Mouse (Mus musculus) neural tube, embryonic 11.5 days (tissue): Measurements from ENCODE around the gene Sccpdh. TPM values are rescaled to one million over a fixed set of nuclear protein-coding genes. Genes with fewer than 3 reads are reported as not detected.
"Not testable (repeated sequence)": the region's sequence is repeated elsewhere in the genome, so short reads cannot be mapped to it uniquely, and the experiment has no call there.

Experiments
- ATAC-seq: fragments of 200-750 bp; cut with Nextera tagmentation; 2 replicates; pipeline ENCODE4 v1.8.0; 2017; ENCODE audit warnings: moderate number of reproducible peaks, mild to moderate bottlenecking, moderate TSS enrichment, moderate library complexity; ENCODE audit not compliant: insufficient read depth, low FRiP score, low TSS enrichment
- DNase-seq: peaks from one replicate; pipeline ENCODE4 v3.0.0-alpha.2; 2015; ENCODE audit warnings: low spot score
- H3K27ac ChIP-seq: fragments of 300-500 bp; sonication (generic); 2 replicates; pipeline ENCODE4 v1.5.1; 2014; ENCODE audit warnings: low read depth, mild to moderate bottlenecking, low read length
- H3K27me3 ChIP-seq: fragments of 300-500 bp; sonication (generic); 2 replicates; pipeline ENCODE4 v1.6.1; 2014; ENCODE audit warnings: mild to moderate bottlenecking, low read length, mixed read lengths; ENCODE audit not compliant: control insufficient read depth, insufficient read depth
- H3K36me3 ChIP-seq: fragments of 300-500 bp; sonication (generic); 2 replicates; pipeline ENCODE4 v1.6.1; 2014; ENCODE audit warnings: mild to moderate bottlenecking, low read length, moderate library complexity, mixed read lengths; ENCODE audit not compliant: control insufficient read depth, insufficient read depth
- H3K4me1 ChIP-seq: fragments of 300-500 bp; sonication (generic); 2 replicates; pipeline ENCODE4 v1.6.1; 2014; ENCODE audit warnings: low read length, mixed read lengths; ENCODE audit not compliant: control insufficient read depth, insufficient read depth
- H3K4me2 ChIP-seq: fragments of 300-500 bp; sonication (generic); 2 replicates; pipeline ENCODE4 v1.6.1; 2014; ENCODE audit warnings: low read depth, mild to moderate bottlenecking, moderate library complexity
- H3K4me3 ChIP-seq: fragments of 300-500 bp; sonication (generic); 2 replicates; pipeline ENCODE4 v1.5.1; 2014; ENCODE audit warnings: low read depth, low read length
- H3K9ac ChIP-seq: fragments of 300-500 bp; sonication (generic); 2 replicates; pipeline ENCODE4 v1.6.1; 2014; ENCODE audit warnings: mild to moderate bottlenecking, low read length
- H3K9me3 ChIP-seq: fragments of 300-500 bp; sonication (generic); 2 replicates; pipeline ENCODE4 v1.6.1; 2016; ENCODE audit warnings: low read length; ENCODE audit not compliant: control insufficient read depth
- WGBS: fragments of 180-500 bp; shearing (Covaris S2); extraction: QIAGEN DNeasy Blood & Tissue Kit; methylation state at CpG from one replicate; pipeline ENCODE4 v1.1.7; 2014; 5-methylcytosine and 5-hydroxymethylcytosine counted together
- polyA plus RNA-seq: library from polyadenylated mRNA; unstranded; fragments of >200 nt; fragmentation: Nextera tagmentation; extraction: Ambion mirVana; gene quantifications from 2 replicates; pipeline ENCODE4 v1.2.1, GENCODE M21; 2014

Gene Sccpdh
- polyA plus RNA-seq, 1 experiment from 2014 or later, result 114 TPM

GRCm38 (mm10) chr1:179682753-179683152 lies 14.7 kb downstream of the Sccpdh start:
- H3K4me1 ChIP-seq, H3K4me3 ChIP-seq, H3K36me3 ChIP-seq, H3K9me3 ChIP-seq, H3K27me3 ChIP-seq, H3K27ac ChIP-seq, DNase-seq, H3K4me2 ChIP-seq, H3K9ac ChIP-seq, ATAC-seq: not testable (repeated sequence)
- 90% methylated on average over 9 of the region's 10 CpGs for WGBS

GRCm38 (mm10) chr1:179686348-179686747 lies 18.3 kb downstream of the Sccpdh start:
- WGBS, result 93% methylated on average over 6 of the region's 6 CpGs
- ATAC-seq (no peak), DNase-seq (no peak)
- no peak overlapping the region for H3K27ac ChIP-seq
- H3K4me1 ChIP-seq, result no peaks in the 10 kb centered on the region
- no peak overlapping the region for H3K9ac ChIP-seq
- H3K27me3 ChIP-seq, result no peaks in the 10 kb centered on the region
- H3K4me3 ChIP-seq, result no peak overlapping the region
- H3K36me3 ChIP-seq, result peaks cover 6% of the 10 kb centered on the region
- no peaks in the 10 kb centered on the region for H3K9me3 ChIP-seq
- H3K4me2 ChIP-seq, result no peak overlapping the region

DNA sequence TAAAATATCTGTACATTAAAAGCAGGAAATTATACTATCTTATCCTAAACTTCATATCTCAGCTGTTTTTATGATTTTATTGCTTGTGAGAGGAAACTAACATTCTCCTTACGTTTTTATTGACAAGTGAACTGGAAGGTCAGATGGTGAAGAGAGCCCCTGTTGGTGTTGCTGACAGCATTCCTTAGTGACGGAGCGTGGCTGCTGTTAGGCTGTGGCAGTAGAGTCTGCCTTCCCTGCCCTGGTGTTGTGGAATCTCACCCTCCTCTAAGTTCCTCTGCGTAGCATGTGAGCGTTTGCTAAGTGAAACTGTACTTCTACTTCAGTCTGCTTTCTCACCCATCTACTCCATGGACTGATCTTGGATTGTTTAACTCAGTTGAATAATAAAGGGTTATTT lies 18.8 kb downstream of the Sccpdh start:
- WGBS, result 82% methylated on average over 5 of the region's 5 CpGs
- Histone ChIP-seq H3K4me2 (no peak overlapping the region), H3K4me3 (no peak overlapping the region), H3K4me1 (no peaks in the 10 kb centered on the region), H3K36me3 (peaks cover 6% of the 10 kb centered on the region), H3K27me3 (no peaks in the 10 kb centered on the region), H3K9me3 (no peaks in the 10 kb centered on the region), H3K9ac (no peak overlapping the region), H3K27ac (no peak overlapping the region)
- no peak for DNase-seq
- ATAC-seq, result no peak

DNA sequence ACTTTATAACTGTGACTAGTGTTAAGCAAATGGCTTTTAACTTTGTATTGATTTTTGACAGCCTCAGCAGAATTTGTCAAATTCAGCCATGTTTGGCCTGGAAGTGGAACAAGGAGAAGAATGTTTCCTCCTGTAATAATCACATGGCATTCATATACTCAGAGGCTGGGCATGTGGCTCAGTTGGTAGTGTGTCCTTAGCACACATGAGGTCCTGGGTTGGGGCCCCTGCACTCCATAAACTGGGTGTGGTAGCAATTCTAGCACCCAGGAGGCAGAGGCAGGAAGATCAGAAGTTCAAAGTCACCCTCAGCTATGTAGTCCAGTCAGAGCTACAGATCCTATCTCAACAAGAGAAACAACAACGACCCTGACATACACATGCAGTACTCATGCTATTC lies 19.3 kb downstream of the Sccpdh start:
- peaks cover 6% of the 10 kb centered on the region for H3K36me3 ChIP-seq
- no peak overlapping the region for H3K27ac ChIP-seq
- H3K4me1 ChIP-seq, result no peaks in the 10 kb centered on the region
- H3K4me2 ChIP-seq, result no peak overlapping the region
- no peaks in the 10 kb centered on the region for H3K9me3 ChIP-seq
- no peak overlapping the region for H3K9ac ChIP-seq
- ATAC-seq (no peak), DNase-seq (no peak)
- WGBS, result 97% methylated on average over 1 of the region's 1 CpGs
- H3K27me3 ChIP-seq, result no peaks in the 10 kb centered on the region
- no peak overlapping the region for H3K4me3 ChIP-seq

GRCm38 (mm10) chr1:179687966-179688365 lies 20.0 kb downstream of the Sccpdh start:
- H3K9me3 ChIP-seq, result no peaks in the 10 kb centered on the region
- DNase-seq (no peak), ATAC-seq (no peak)
- 91% methylated on average over 3 of the region's 3 CpGs for WGBS
- H3K36me3 ChIP-seq, result peaks cover 6% of the 10 kb centered on the region
- no peaks in the 10 kb centered on the region for H3K27me3 ChIP-seq
- no peak overlapping the region for H3K9ac ChIP-seq
- no peak overlapping the region for H3K4me3 ChIP-seq
- H3K4me2 ChIP-seq, result no peak overlapping the region
- H3K4me1 ChIP-seq, result no peaks in the 10 kb centered on the region
- H3K27ac ChIP-seq, result no peak overlapping the region

DNA sequence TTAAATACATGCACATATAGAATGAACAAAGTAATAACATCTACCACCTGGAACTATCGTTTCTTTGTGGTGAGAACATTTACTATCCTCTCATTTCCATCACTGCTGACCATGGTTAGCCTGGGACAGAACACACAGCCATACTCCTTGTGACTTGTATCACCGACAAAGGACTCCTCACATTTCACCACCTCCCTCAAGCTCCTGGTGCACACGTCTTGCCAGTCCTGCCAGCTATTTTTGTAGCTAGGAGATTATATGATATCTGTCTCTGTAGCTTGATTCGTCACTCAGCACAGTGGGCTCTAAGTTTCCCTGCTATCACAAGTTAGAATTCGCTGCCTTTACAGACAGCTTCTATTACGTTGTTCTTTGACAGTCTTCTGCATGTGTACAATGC lies 20.4 kb downstream of the Sccpdh start:
- no peaks in the 10 kb centered on the region for H3K9me3 ChIP-seq
- H3K4me3 ChIP-seq, result no peak overlapping the region
- H3K4me1 ChIP-seq, result no peaks in the 10 kb centered on the region
- no peak overlapping the region for H3K27ac ChIP-seq
- ATAC-seq (no peak), DNase-seq (no peak)
- H3K9ac ChIP-seq, result no peak overlapping the region
- WGBS, result 86% methylated on average over 6 of the region's 6 CpGs
- H3K36me3 ChIP-seq, result peaks cover 6% of the 10 kb centered on the region
- no peak overlapping the region for H3K4me2 ChIP-seq
- no peaks in the 10 kb centered on the region for H3K27me3 ChIP-seq

DNA sequence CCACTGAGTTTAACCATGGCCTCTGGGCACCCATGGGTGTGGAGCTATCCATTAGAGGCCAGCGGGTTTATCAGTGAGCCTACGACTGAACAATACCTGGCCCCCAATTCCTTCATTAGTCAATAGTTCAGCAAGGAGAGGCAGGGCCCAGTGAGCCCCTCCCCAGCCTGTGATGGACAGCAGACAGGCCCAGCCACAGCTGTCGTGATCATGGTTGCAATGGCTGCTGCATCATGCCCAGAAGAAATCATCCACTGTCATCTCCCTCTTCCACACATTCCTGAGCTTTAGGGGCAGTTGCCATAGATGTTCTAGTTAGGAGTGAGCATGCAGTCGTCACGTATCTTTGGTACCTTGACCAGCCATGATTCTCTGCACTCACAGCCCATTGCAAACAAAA lies 20.9 kb downstream of the Sccpdh start:
- no peak for DNase-seq
- H3K36me3 ChIP-seq, result peaks cover 6% of the 10 kb centered on the region
- WGBS, result 81% methylated on average over 5 of the region's 5 CpGs
- H3K9me3 ChIP-seq, result no peaks in the 10 kb centered on the region
- H3K27me3 ChIP-seq, result no peaks in the 10 kb centered on the region
- H3K9ac ChIP-seq, result no peak overlapping the region
- no peak for ATAC-seq
- H3K4me1 ChIP-seq, result no peaks in the 10 kb centered on the region
- no peak overlapping the region for H3K4me3 ChIP-seq
- H3K4me2 ChIP-seq, result no peak overlapping the region
- H3K27ac ChIP-seq, result no peak overlapping the region

DNA sequence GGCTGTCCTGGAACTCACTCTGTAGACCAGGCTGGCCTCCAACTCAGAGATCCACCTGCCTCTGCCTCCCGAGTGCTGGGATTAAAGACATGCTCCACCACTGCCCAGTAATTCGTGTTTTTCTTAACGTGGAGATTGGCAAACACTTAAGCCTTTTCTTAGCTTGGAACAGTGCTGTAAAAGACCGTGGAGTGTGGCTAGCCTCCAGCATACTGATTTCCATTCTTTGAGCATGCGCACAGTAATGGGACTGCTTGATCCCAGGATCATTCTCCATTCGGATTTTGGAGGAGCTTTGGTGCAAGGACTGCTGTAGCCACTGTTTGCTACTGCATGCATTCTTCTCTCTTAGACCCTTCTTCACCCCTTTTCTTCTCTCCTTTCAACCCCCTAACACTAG lies 21.5 kb downstream of the Sccpdh start:
- ATAC-seq (no peak), DNase-seq (no peak)
- Histone ChIP-seq H3K4me1 (no peaks in the 10 kb centered on the region), H3K9me3 (no peaks in the 10 kb centered on the region), H3K36me3 (peaks cover 4% of the 10 kb centered on the region), H3K27ac (no peak overlapping the region), H3K9ac (no peak overlapping the region), H3K4me3 (no peak overlapping the region), H3K27me3 (no peaks in the 10 kb centered on the region), H3K4me2 (no peak overlapping the region)
- 80% methylated on average over 6 of the region's 6 CpGs for WGBS

DNA sequence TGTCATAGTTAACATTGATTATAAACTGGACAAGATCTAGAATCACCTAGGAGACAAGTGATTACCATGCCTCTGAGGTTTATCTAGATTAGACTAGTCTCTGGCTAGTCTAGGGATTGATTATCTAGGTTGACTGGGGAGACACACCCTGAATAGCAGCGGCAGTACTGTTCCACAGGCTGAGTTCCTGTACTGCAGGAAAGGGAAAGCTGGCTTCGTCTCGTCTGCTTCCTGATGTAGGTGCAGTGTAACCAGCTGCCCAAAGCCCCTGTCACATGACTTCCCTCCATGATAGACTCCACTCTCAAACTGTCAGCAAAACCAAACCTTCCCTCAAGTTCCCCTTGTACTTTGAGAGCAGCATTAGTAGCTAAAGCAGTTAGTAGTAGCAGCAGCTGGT lies 36.1 kb downstream of the Sccpdh start:
- Histone ChIP-seq H3K9ac (no peak overlapping the region), H3K4me3 (no peak overlapping the region), H3K27ac (no peak overlapping the region), H3K36me3 (no peaks in the 10 kb centered on the region), H3K27me3 (no peaks in the 10 kb centered on the region), H3K4me2 (no peak overlapping the region), H3K9me3 (no peaks in the 10 kb centered on the region), H3K4me1 (no peaks in the 10 kb centered on the region)
- WGBS, result 93% methylated on average over 3 of the region's 3 CpGs
- no peak for ATAC-seq
- DNase-seq, result no peak
